Mouse (Mus musculus) embryo, embryonic 11 days (tissue): ENCODE results near the gene Tacc2.

Source experiments
- DNase-seq: peaks from one replicate; pipeline ENCODE4 v3.0.0-alpha.2; 2015

Gene Tacc2

DNA sequence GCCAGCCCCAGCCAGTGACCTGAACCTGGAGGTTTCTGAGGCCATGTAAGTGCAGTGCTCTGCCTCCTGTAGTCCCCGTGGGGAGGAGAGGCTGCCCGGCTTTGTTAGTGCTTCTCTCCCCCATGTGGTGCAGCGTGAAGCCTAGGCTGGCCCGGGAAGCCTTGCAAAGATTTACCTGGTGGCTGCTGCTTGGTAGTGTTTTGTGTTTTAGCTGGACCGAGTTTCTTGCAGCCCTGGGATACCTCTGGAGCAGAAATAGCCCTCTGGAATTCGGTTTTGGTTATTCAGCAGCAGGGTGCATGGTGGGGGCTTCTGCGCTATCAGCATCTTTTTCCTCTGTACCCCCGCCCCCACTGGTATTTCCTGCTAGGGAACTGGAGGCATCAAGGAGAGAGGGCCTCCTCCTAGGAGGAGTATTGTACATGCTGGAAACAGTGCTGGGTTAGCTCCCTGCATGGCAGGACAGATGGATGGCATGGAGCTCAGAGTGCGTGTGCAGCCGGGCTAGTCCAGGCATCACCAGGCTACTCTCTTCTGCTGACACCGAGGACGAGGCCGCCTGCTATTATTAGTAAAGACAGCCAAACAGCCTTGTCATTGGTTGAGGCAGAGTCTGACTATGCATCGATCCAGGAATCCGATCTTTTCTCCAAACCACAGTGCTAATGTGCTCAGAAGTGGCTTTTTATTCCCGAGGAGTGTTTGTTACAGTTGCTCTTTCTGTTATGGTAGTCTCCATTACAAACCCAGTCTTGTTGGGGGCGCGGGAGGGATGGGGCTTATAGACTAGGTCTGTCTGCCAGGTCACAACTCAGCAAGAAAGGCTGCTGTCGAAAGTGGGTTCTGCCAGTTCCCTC is 115.9 kb downstream of the Tacc2 start:
- DNase-seq = peak; percentile 74

DNA sequence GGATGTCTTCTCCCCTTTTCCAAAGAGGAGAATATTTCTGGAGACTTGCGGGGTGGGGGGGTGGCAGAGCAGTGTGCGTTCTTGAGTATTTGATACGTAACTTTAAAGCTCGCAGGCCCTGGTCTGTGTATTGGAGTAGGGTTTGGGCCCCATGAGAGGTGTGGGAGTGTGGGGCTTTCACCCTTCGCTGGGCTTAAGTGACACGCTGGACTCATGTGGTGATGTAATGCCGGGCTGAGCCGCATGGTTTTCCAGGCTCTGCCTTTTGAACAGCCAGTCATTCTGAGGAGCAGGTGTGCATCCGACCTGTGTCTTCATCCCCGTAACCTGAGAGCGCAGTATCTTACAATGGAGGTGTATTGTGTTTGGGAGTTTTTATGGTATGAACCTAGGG is 116.6 kb downstream of the Tacc2 start:
- DNase-seq = peak; percentile 68

DNA sequence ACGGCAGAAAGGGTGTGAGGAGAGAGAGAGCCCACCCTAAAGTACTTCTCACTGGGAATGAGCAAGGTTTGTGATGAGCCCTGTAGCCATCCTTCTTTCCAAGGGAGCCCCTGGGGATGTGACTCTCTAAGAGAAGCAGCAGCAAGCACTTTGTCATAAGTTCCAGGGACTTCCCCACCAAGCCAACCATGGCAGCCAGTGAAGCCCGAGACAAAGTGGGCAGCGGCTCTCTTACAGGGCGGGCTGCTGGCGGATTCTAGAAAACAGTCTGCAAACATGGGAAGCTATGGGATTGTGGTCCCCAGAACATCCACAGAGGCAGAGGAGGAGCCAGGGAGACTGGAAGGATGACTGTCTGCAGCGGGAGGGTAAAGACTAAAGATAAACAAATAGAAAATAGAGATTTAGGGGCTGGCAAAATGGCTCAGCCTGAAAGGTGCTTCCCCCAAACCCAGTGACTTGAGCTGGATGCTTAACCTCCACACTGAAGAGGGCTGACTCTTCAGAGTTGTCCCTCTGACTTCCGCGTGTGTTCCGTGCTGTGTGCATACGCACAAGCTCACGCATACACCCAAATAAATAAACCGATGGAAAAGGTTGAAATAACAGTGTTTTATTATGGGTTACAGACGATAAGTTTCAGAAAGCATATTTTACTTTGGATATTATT is 118.6 kb downstream of the Tacc2 start:
- DNase-seq = no peak

DNA sequence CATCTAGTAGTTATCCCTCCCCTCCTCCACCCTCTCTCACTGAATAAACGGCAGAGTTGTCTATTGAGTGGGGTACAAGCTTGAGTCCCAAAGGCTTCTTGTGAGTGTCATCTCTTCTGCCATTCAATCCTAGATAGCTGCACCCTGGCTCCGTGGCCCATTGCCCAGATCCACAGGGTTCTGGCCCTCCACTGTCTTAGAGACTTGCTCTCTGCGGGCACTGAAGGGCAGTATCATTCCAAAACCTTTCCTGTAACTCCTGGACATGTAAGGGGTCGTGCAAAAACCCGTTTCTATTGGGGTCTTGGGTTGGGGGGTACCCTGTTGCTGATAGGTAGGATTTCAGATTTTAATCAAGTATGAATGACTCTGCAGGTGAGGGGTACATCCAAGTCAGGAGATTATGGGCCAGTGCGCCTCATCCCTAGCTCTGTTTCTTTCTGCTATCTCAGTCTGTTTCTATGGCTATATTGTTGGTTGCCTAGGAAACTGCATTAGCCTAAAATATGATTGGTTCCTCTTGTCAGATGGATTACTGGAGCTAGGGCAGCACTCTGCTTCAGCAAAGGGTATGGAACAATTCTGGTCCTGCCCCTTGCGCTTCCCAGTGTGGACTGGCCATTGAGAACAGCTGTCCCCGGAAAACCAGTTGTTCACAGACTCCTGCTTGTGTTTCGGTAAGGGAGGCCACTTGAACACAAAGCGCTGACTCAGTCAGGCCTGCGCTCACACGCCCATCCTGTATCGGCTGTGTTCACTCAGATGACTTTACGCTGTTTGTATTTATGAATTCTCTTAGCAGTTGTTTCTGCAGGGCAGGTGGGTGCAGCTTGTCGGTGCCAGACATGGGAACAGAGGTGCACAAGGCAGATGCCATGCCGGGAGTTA is 119.4 kb downstream of the Tacc2 start:
- DNase-seq = no peak

GRCm38 (mm10) chr7:130698480-130698879 is 121.2 kb downstream of the Tacc2 start:
- DNase-seq = no peak

DNA sequence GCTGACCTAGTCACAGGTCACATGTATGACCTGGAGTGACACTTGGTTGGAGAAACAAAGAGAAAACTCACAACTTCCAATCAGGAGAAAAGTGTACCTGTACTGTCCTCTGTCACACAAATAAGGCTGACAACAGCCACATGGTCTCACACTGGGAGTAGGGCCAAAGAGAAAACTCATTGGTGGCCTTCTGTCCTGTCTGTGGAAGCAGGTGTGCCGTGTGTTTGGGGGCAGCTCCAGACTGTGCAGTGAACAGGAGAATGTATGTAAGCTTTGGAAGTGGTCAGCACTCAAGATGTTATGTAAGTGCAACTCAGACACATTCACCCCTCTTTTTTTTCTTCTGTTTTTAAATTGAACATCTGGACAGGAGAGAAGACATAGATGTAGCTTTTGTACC is 124.1 kb downstream of the Tacc2 start:
- no peak for DNase-seq

DNA sequence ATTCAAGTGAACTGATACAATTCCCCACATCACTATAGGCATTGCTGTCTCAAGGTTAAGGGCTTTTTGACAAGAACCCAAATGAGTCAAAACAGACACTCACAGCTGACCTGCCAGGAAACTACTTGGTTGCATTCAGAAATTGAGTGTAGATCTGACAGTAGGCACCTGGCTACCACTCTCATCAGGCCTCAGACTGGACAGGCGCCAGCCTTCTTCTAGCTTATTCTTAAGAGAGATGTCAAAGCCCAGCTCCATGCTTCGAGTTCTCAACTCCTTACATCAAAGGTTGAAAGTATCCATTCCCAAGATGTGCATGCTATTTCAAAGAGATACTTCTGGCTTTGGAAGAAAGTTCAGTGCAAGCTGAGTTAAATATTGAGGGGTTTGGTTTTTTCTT is 128.0 kb downstream of the Tacc2 start:
- DNase-seq = no peak

DNA sequence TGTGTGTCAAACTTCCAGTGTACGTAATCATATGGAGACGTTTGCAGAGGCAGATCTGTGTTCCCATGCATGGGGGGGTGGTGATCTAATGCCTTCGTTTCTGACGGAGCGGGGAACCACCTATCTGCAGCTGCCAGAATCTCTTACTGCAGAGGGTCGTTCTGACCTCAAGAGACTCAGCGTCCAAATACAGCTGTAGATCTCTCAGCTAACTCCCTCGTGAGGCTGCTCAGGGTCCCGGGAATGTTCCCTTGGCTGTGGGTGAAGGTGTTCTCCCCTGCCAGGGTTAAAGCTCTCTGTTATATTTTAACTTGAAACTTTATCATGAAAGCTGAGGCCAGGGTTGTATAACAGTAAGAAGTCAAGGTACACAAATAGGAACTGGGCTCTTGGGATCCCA is 131.7 kb downstream of the Tacc2 start:
- no peak for DNase-seq

DNA sequence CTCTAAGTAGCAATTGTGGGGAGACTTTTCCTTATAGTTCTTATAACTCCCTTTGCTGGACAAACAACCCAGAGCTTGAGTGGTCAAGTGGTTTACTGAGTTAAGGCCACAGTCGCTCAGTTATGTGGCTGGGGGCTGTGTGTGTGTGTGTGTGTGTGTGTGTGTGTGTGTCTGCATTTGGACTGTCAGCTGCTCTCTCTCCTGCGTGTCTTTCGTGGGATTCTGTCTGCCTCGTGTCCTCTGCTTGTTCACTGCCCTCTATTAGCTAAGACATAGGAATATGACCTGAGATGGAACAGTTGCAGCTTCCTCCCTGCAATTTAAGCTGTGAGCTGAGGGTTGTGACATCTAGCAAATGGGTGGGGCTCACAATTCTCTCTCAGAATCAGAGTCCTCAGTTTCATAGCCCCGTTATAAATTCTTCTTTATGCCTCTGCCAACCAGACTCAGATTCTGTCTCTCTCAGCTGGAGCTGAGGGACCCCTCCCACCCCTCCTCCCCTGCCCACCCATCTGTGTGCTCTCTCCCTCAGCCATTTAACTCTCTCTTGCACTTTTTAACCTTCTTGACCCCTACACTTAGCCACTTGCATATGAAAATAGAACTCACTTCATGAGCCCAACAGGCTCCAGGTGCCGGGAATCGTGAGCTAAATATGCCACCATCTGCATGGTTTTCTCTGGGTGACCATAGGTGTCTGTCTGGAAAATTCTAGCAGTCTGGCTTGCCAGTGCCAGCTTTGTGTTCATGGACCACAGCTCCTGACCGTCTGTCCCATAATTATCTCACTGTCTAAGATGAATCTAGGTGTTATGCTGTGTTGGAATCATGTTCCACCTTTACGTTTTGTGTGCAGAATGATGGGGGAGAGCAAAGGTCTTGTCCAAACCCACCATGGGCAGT is 132.4 kb downstream of the Tacc2 start:
- no peak for DNase-seq

GRCm38 (mm10) chr7:130711851-130712250 is 134.6 kb downstream of the Tacc2 start:
- no peak for DNase-seq

DNA sequence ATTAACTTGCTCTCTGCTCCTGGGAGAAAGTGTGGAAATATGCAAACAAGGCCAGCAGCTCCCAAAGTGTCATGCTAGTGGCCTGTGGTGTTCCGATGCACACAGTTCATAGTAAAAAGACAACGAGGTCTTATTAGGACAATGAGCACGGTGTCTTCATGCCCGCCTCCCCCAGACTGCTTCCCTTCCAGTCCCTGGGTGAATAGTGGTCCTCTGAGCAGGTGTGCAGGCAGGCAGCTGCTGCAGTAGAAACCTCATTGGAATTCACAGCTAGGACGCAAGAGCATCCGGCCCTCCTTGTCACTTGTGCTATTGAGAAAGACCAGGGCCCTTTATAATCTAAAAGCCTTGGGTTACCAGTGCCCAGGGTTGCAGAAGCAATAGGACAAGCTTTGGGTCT is 136.1 kb downstream of the Tacc2 start:
- DNase-seq = no peak

DNA sequence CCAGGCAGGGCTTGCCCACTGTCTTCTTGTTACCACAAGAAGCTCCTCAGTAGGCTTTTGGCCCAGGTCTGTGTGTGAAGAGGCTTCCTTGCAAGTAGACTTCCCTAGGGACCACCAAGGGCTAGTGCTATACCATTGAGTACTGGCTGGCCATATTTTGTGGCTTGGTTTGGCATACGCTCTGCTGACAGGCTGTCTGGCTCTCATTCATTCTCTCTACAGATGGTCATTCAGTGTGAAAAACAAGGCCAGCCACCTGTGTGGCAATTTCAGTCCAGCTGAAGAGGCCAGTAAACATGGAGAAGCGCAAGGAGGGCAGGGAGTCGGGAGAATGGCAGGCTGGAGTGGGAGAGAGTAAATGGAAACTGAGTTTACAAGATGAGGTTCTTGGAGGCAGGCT is 138.2 kb downstream of the Tacc2 start:
- no peak for DNase-seq

- DNase-seq = no peak
Observed at GRCm38 (mm10) chr7:130716341-130716740, 139.1 kb downstream of the Tacc2 start.

DNA sequence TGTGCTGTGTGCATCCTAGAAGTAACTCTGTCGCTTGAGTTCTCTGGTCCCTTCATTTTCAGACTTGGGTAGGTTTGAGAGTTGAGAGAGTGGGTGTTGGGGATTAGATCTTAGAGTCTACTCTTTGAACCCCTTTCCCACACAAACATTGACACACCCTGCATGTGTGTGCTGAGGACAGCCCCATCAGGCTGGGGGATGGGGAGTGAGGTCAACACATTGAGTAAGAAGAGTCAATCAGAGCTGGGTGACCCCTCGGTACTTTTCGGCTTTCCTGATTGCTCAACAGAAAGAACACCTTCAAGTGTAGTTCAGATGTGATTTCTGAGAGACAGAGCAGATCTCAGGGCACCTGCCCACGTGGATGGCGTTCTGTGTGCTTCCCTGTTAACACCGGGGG is 139.8 kb downstream of the Tacc2 start:
- DNase-seq = no peak

DNA sequence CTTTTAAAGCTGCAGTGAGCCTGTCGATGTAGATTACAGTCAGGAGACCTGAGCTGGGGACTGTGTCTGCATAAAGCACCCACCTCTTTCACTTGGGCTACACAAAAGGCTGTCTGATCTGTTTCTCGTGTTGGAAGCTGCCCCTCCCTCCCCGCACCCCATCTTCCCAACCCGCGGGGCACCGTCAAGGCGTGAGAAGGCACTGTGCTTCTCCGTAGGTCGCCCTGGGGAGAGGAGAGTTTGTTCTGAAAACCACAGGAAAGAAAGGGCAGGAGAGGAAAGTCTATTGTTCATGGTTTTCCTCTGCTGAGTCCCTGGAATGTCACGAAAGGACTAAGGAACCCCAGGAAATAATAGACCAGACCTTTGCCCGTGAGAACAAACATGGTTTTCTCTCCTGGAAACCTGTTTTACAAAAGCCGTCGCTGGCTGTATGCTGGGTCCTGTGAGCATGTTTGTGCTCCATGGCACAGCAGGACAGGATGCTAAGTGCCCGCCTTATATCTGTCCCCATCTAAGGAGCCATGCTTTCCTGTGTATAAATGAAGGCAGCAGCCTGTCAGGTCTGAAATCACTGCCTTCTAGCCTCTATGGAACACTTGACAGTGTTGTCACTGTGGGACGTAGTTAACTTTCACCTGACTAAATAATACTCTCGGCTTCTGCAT is 142.8 kb downstream of the Tacc2 start:
- no peak for DNase-seq

DNA sequence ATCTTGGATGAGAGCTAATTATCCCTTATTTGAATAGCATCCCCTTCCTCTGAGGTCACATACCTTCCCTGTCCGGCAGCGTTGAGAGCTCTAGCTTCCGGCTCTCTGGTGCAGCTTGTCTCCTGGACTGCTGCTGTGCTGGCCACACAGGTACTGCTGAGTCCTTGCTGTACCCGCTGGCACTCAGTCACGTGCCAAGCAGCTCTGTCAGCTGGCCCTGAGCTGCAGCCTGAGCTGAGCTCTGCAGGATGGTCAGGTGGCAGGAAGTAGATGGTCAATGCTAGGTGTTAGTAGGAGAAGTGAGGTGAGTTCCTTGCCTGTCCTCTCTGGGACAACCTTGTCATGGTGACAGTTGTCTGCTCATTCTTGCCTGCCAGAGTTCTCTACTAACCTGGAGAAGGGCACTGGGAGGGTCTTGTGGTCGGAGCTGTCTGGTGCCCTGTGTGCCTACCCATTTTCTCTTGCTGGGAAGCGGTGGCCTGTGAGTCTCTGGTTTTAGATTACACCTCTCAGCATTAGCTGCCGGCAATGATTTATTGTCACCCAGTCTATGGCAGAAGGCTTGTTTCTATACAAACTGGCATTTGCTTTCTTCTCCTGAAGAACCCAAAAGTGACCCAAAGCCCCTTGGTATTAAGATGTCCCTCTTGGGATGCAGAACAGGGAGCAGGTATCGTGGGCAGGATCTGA is 143.6 kb downstream of the Tacc2 start:
- no peak for DNase-seq

GRCm38 (mm10) chr7:130726185-130726584 is 148.9 kb downstream of the Tacc2 start:
- DNase-seq = no peak

- DNase-seq = no peak
Observed at GRCm38 (mm10) chr7:130726724-130727422, 149.6 kb downstream of the Tacc2 start.

DNA sequence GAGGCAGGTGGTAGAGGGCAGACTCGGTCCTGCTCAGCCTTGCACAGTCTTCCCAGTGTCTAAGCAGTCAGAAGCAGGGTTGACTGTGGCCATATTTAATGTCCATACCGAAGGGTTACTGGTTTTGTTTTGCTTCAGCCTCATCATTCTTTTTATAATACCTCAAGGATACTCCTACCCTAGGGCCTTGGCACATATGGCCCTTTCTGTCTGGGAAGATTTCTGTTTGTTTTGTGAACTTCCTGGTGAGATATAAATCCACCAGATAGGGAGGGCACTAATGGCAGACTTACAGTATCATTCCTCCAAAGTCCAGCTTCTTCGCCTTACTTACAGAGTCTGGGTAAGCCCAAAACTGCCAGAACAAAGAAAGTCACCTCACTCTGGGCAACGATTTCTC is 150.3 kb downstream of the Tacc2 start:
- no peak for DNase-seq

GRCm38 (mm10) chr7:130731792-130732191 is 154.6 kb downstream of the Tacc2 start:
- DNase-seq = no peak

DNA sequence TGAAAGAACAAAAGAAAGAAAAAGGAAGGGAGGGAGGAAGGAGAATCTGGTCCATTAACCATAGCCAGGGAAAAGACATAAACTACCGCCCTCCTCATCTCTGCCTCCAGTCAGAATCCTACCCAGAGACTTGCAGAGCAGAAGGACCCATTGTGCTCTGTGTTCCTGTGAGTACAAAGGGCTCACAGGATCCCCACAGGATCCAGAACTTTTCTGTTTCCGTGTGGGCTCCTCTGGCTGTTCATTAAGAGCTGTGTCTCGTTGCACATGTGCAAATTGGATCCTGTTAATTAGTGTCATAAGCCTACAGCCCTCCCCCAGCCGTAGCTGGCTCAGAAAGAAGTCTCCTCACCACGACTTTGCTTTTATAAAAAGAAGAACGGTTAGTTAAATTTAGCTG is 155.7 kb downstream of the Tacc2 start:
- DNase-seq = no peak
